Mouse (Mus musculus): Measurements from ENCODE around the gene Wdr25. TPM values are rescaled to one million over a fixed set of nuclear protein-coding genes. Genes with fewer than 3 reads are reported as not detected.

The Wdr25 gene
- polyA plus RNA-seq, 1 experiment from 2014 or later: 2.7 TPM

DNA sequence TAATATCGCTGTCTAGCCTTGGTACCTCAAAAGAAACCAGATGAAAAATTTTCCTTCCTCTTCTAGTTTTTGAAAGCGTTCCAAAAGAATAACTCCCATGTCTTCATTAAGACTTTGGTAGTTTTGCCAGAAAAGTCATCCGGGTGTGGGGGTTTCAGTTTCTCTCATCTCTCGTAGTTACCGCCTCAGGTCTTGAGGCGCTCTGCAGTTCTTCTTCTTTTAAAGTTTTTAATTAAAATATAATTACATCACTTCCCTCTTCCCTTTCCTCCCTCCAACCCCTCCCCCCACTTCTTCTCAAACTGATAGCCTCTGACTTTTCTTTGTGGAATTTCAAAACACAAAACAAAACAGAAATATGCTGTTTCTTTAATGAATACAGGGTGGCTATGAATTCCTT is 180.7 kb downstream of the Wdr25 start:
- Histone ChIP-seq H3K9me3 (ENCODE audit: control insufficient read depth) (no peaks in the 10 kb centered on the region), H3K4me1 (replicated peaks; ENCODE audit: control insufficient read depth, insufficient read depth, low read length) (no peaks in the 10 kb centered on the region), H3K36me3 (ENCODE audit: control insufficient read depth, insufficient read depth) (no peaks in the 10 kb centered on the region), H3K4me2 (replicated peaks; ENCODE audit: low read depth) (no peak overlapping the region), H3K27ac (ENCODE audit: low read depth, low read length) (no peak overlapping the region), H3K4me3 (ENCODE audit: low read depth, low read length) (no peak overlapping the region), H3K27me3 (replicated peaks; ENCODE audit: control insufficient read depth, insufficient read depth, low read length) (0 out of 2 replicates have a peak, but pooled peaks cover 3% of the 10 kb centered on the region), H3K9ac (ENCODE audit: low read depth, low read length) (no peak overlapping the region)
- no peak for ATAC-seq
- 77% methylated on average over 6 of the region's 6 CpGs for WGBS
- TF ChIP-seq CTCF (IDR thresholded peaks at IDR 0.05; ENCODE audit: low read depth): no peak

DNA sequence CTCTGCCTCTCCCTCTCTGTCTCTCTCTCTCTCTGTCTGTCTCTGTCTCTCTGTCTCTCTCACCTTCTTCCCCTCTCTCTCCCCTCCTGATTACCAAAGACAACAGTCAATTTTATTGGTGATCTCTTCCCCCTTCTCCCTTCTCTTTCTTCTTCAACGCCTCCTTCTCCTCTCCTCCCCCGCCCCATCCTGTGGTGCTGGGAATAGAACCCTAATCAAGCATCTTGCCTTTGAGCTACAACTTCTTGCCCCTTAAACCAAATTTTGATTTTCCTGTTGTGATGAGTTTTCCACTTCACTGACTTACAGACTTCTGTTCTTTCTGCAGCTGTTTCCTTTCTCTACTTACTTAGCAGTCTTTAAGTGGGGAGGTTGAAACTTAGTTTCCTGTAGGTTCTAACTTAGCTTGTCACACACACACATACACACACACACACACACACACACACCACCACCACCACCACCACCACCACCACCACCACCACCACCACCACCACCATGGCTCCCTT is 181.4 kb downstream of the Wdr25 start:
- 77% methylated on average over 2 of the region's 2 CpGs for WGBS
- no peaks in the 10 kb centered on the region for H3K36me3 ChIP-seq (ENCODE audit: control insufficient read depth, insufficient read depth)
- H3K27ac ChIP-seq (ENCODE audit: low read depth, low read length): no peak overlapping the region
- H3K4me1 ChIP-seq (replicated peaks; ENCODE audit: control insufficient read depth, insufficient read depth, low read length): no peaks in the 10 kb centered on the region
- ATAC-seq: no peak
- no peaks in the 10 kb centered on the region for H3K9me3 ChIP-seq (ENCODE audit: control insufficient read depth)
- H3K27me3 ChIP-seq (replicated peaks; ENCODE audit: control insufficient read depth, insufficient read depth, low read length): no peaks in the 10 kb centered on the region
- no peak overlapping the region for H3K4me2 ChIP-seq (replicated peaks; ENCODE audit: low read depth)
- no peak overlapping the region for H3K9ac ChIP-seq (ENCODE audit: low read depth, low read length)
- no peak overlapping the region for H3K4me3 ChIP-seq (ENCODE audit: low read depth, low read length)
- no peak for TF ChIP-seq CTCF (IDR thresholded peaks at IDR 0.05; ENCODE audit: low read depth)

DNA sequence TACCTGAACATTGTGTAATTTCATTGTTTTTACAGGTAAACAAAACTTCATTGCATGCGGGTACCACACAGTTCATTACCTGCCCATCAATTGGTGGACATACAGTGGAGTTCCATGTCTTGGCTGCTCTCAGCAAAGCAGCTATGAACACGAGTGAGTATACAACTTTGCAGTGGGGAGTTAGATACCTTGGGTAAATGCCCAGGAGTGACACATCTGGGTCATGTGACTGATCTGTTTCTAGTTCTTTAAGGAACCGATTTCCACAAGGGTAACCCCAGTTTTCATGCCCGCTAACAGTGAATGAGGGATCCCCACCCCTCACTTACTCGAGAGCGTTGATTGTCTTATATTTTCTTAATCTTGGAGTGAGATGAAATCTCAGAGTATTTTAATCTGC is 183.6 kb downstream of the Wdr25 start:
- Histone ChIP-seq H3K4me2 (replicated peaks; ENCODE audit: low read depth) (no peak overlapping the region), H3K9me3 (ENCODE audit: control insufficient read depth) (no peaks in the 10 kb centered on the region), H3K36me3 (ENCODE audit: control insufficient read depth, insufficient read depth) (no peaks in the 10 kb centered on the region), H3K4me1 (replicated peaks; ENCODE audit: control insufficient read depth, insufficient read depth, low read length) (no peaks in the 10 kb centered on the region), H3K4me3 (ENCODE audit: low read depth, low read length) (no peak overlapping the region), H3K27me3 (replicated peaks; ENCODE audit: control insufficient read depth, insufficient read depth, low read length) (no peaks in the 10 kb centered on the region), H3K27ac (ENCODE audit: low read depth, low read length) (no peak overlapping the region), H3K9ac (ENCODE audit: low read depth, low read length) (no peak overlapping the region)
- no peak for ATAC-seq
- 80% methylated on average over 6 of the region's 6 CpGs for WGBS
- TF ChIP-seq CTCF (IDR thresholded peaks at IDR 0.05; ENCODE audit: low read depth): no peak

Other genes with a start within 250 kb of the Wdr25 start
- 264 and 273 TPM in 2 replicates for gene Degs2, start 191.3 kb upstream of the Wdr25 start, polyA plus RNA-seq (2015; fragmentation: Nextera tagmentation; extraction: Ambion mirVana)
- gene Yy1, start 100.7 kb upstream of the Wdr25 start, polyA plus RNA-seq (2015; fragmentation: Nextera tagmentation; extraction: Ambion mirVana): 10.3 and 10.9 TPM in 2 replicates
- gene Slc25a29, start 57.7 kb upstream of the Wdr25 start, polyA plus RNA-seq (2015; fragmentation: Nextera tagmentation; extraction: Ambion mirVana): 1.8 and 1.9 TPM in 2 replicates
- 4.7 and 5.1 TPM in 2 replicates for gene Slc25a47, start 57.6 kb upstream of the Wdr25 start, polyA plus RNA-seq (2015; fragmentation: Nextera tagmentation; extraction: Ambion mirVana)
- 34.5 and 36.5 TPM in 2 replicates for gene Wars, start 543 bp downstream of the Wdr25 start, polyA plus RNA-seq (2015; fragmentation: Nextera tagmentation; extraction: Ambion mirVana)
- 1.6 and 1.8 TPM in 2 replicates for gene Begain, start 174.6 kb downstream of the Wdr25 start, polyA plus RNA-seq (2015; fragmentation: Nextera tagmentation; extraction: Ambion mirVana)